Mouse (Mus musculus) olfactory bulb, adult 2 months (tissue): ENCODE results near the gene Wdr38.

ENCODE experiments used
- CTCF ChIP-seq: fragments of 200-500 bp; IDR thresholded peaks from 2 replicates; pipeline ENCODE4 v1.5.1; 2012; ENCODE audit warnings: low read depth, mild to moderate bottlenecking, low read length, moderate library complexity; ENCODE audit not compliant: insufficient read depth
- POLR2A ChIP-seq: fragments of 200-500 bp; IDR thresholded peaks from 2 replicates; pipeline ENCODE4 v1.6.1; 2012; ENCODE audit warnings: mild to moderate bottlenecking, low read depth, low read length, moderate library complexity; ENCODE audit not compliant: insufficient read depth

- TF ChIP-seq POLR2A, result no peak
- no peak for TF ChIP-seq CTCF
Measured at GRCm38 (mm10) chr2:38992004-38992403, 5.3 kb upstream of the Wdr38 start.
